ENCODE assay signal across 20 mouse cellular contexts in genomic region chr13:51930931-51931330, GRCm38 (mm10).
DNase-seq lines count a peak whose midpoint lies in the region; TF ChIP-seq lines count a peak whose summit lies in the region.
"Had no signal": no experiment of that assay in that cellular context is flagged by ENCODE, and none has a peak within 500 bp of the region (broad histone marks: within the 10 kb centered on the region; RNA-seq: fewer than 3 reads in every experiment).

No protein-coding gene starts in this region.

- H3K27ac ChIP-seq in gastrocnemius, adult 2 months = peak overlapping the region; percentile 70
- H3K27ac ChIP-seq: embryonic facial prominence, embryonic 12.5 days; hindbrain, embryonic 13.5 days; intestine, embryonic 15.5 days; limb, embryonic 12.5 days; liver, embryonic 13.5 days; neural tube, embryonic 15.5 days had no signal

- no peak for TF ChIP-seq CTCF in gastrocnemius, adult 2 months (IDR thresholded peaks at IDR 0.05)

- H3K4me3 ChIP-seq in gastrocnemius, adult 2 months = no peak overlapping the region
- H3K4me3 ChIP-seq: embryonic facial prominence, embryonic 12.5 days; erythroblast, embryonic 14.5 days; heart, embryonic 12.5 days; hindbrain, embryonic 13.5 days; intestine, embryonic 15.5 days; limb, embryonic 12.5 days; liver, embryonic 13.5 days; neural tube, embryonic 15.5 days had no signal

- intact Hi-C loops in gastrocnemius, adult 2 months (cut with DNase I) = loop anchor here (5.0 kb wide), 1 partner anchor 36 kb away; no protein-coding TSS in a partner anchor
- intact Hi-C loops in left cerebral cortex, postnatal 36 days (cut with DNase I) = loop anchor here (5.0 kb wide), 1 partner anchor 84 kb away; the partner anchor contains the start of gene Gadd45g
- intact Hi-C loops in left cerebral cortex, postnatal 14 days (cut with DNase I) = loop anchor here (5.0 kb wide), 1 partner anchor 84 kb away; the partner anchor contains the start of gene Gadd45g

- peak; percentile 27 for DNase-seq in cerebellum, adult 9-10 months
- no peak for DNase-seq in cerebellum, adult 9-11 months
- no peak for DNase-seq in gastrocnemius, adult 2 months
- no peak for DNase-seq in gastrocnemius, postnatal 4 days (ENCODE audit: low spot score in 2 of 2)
- peak; percentile 15 to 29 for DNase-seq in left cerebral cortex, postnatal 36 days (ENCODE audit: low spot score in 2 of 2)
- DNase-seq in left cerebral cortex, postnatal 14 days (ENCODE audit: low spot score in 2 of 2) = no peak
- DNase-seq in telencephalon, adult 2 months (ENCODE audit: low read depth, low spot score) = peak; percentile 58
- DNase-seq: kidney, postnatal 4 days; liver, embryonic 13.5 days; lung, embryonic 14.5 days; lung, postnatal 4 days; right cerebral cortex, postnatal 4 days; thymus, postnatal 25 days had no signal

Comparison
In these comparisons a context has a peak if more than half of its experiments do, and no peak if none do; other contexts are left out.
1. DNase-seq: peak in cerebellum, adult 9-10 months (single experiment), left cerebral cortex, postnatal 36 days (2 of 2) and telencephalon, adult 2 months (single experiment); none in cerebellum, adult 9-11 months (single experiment), gastrocnemius, adult 2 months (single experiment), gastrocnemius, postnatal 4 days (0 of 2) and left cerebral cortex, postnatal 14 days (0 of 2).